Mouse (Mus musculus) MEL (cell line): ENCODE measurements at regions not wholly inside any gene's neighbourhood (a gene's known extent, or its start where the extent isn't known, plus 50 kb on each side); places are given as distances from the start of the nearest gene placed in this dataset.

Source experiments
- DNase-seq: peaks from one replicate; pipeline ENCODE4 v3.0.0; 2011; ENCODE audit warnings: low read depth, low spot score
- H3K27ac ChIP-seq: 2 replicates; pipeline ENCODE4 v1.5.1; 2012; ENCODE audit warnings: low read depth, mild to moderate bottlenecking, control low read depth, low read length, moderate library complexity; ENCODE audit not compliant: control insufficient read depth
- H3K27me3 ChIP-seq, 2 experiments: fragments of 150-350 bp in 1 of 2; sonication (generic) in 1 of 2; 2 replicates each; pipeline ENCODE4 v1.6.1; 2012; ENCODE audit warnings: low read length in 2 of 2, mild to moderate bottlenecking in 2 of 2, improper control_type of control experiment in 1 of 2, moderate library complexity in 1 of 2; ENCODE audit not compliant: insufficient read depth in 2 of 2, control insufficient read depth in 1 of 2
- H3K36me3 ChIP-seq, 2 experiments: 2 replicates each; pipeline ENCODE4 v1.6.1; 2012 to 2014; ENCODE audit warnings: low read length in 2 of 2, improper control_type of control experiment in 1 of 2, inconsistent platforms in 1 of 2, mild to moderate bottlenecking in 1 of 2; ENCODE audit not compliant: insufficient read depth in 2 of 2, control insufficient read depth in 1 of 2
- H3K4me1 ChIP-seq, 2 experiments: fragments of 150-350 bp in 1 of 2; sonication (generic) in 1 of 2; 2 replicates each; pipeline ENCODE4 v1.6.1; 2012; ENCODE audit warnings: low read length in 2 of 2, improper control_type of control experiment in 1 of 2, mild to moderate bottlenecking in 1 of 2; ENCODE audit not compliant: insufficient read depth in 2 of 2, control insufficient read depth in 1 of 2
- H3K4me3 ChIP-seq, 2 experiments: fragments of 150-350 bp in 1 of 2; sonication (generic) in 1 of 2; 2 replicates each; pipeline ENCODE4 v1.5.1; 2012; ENCODE audit warnings: low read depth in 2 of 2, low read length in 2 of 2, mild to moderate bottlenecking in 2 of 2, moderate library complexity in 2 of 2, control low read depth in 1 of 2, improper control_type of control experiment in 1 of 2; ENCODE audit not compliant: control insufficient read depth in 1 of 2, insufficient read depth in 1 of 2
- H3K79me2 ChIP-seq: 2 replicates; pipeline ENCODE4 v1.6.1; 2012; ENCODE audit warnings: mild to moderate bottlenecking, low read length, moderate library complexity; ENCODE audit not compliant: control insufficient read depth, poor library complexity, insufficient read depth
- H3K9ac ChIP-seq: 2 replicates; pipeline ENCODE4 v1.6.1; 2012; ENCODE audit warnings: low read depth, mild to moderate bottlenecking, control low read depth, low read length, moderate library complexity; ENCODE audit not compliant: control insufficient read depth, poor library complexity, severe bottlenecking
- H3K9me3 ChIP-seq: fragments of 150-350 bp; sonication (generic); replicated peaks from 2 replicates; pipeline ENCODE4 v1.6.1; 2012; ENCODE audit warnings: mild to moderate bottlenecking, low read length, improper control_type of control experiment, moderate library complexity; ENCODE audit not compliant: insufficient read depth
- CHD1 ChIP-seq: IDR thresholded peaks from 2 replicates; pipeline ENCODE4 v1.6.1; 2012; ENCODE audit warnings: low read depth, mild to moderate bottlenecking, inconsistent platforms, low read length, improper control_type of control experiment
- CHD2 ChIP-seq: IDR thresholded peaks from 2 replicates; pipeline ENCODE4 v1.6.1; 2011; ENCODE audit warnings: low read length, improper control_type of control experiment
- CTCF ChIP-seq, 3 experiments: IDR thresholded peaks in 2 of 3; conservative IDR thresholded peaks in 1 of 3; 2 replicates each; pipeline ENCODE4 v1.5.1; 2011 to 2012; ENCODE audit warnings: low read length in 3 of 3, low read depth in 2 of 3, mild to moderate bottlenecking in 2 of 3, improper control_type of control experiment in 1 of 3, inconsistent platforms in 1 of 3, mixed read lengths in 1 of 3, moderate library complexity in 1 of 3; ENCODE audit not compliant: control insufficient read depth in 1 of 3, insufficient read depth in 1 of 3, poor library complexity in 1 of 3, severe bottlenecking in 1 of 3
- E2F4 ChIP-seq: IDR thresholded peaks from 2 replicates; pipeline ENCODE4 v1.6.1; 2011; ENCODE audit warnings: low read depth, low read length, improper control_type of control experiment, borderline replicate concordance
- GABPA ChIP-seq: IDR thresholded peaks from 2 replicates; pipeline ENCODE4 v1.6.1; 2012; ENCODE audit warnings: low read depth, mild to moderate bottlenecking, inconsistent platforms, low read length, improper control_type of control experiment, moderate library complexity
- GATA1 ChIP-seq: IDR thresholded peaks from 2 replicates; pipeline ENCODE4 v1.6.1; 2011; ENCODE audit warnings: low read depth, low read length, improper control_type of control experiment
- HCFC1 ChIP-seq: IDR thresholded peaks from 2 replicates; pipeline ENCODE4 v1.6.1; 2012; ENCODE audit warnings: low read depth, mild to moderate bottlenecking, inconsistent platforms, low read length, improper control_type of control experiment, moderate library complexity
- JUND ChIP-seq: IDR thresholded peaks from 2 replicates; pipeline ENCODE4 v1.6.1; 2011; ENCODE audit warnings: low read depth, mild to moderate bottlenecking, improper control_type of control experiment, low read length
- MAZ ChIP-seq: IDR thresholded peaks from 2 replicates; pipeline ENCODE4 v1.6.1; 2012; ENCODE audit warnings: low read depth, mild to moderate bottlenecking, inconsistent platforms, low read length, improper control_type of control experiment
- MYB ChIP-seq: IDR thresholded peaks from 2 replicates; pipeline ENCODE4 v1.6.1; 2011; ENCODE audit warnings: mild to moderate bottlenecking, low read depth, low read length, improper control_type of control experiment
- MYC ChIP-seq: IDR thresholded peaks from 2 replicates; pipeline ENCODE4 v1.6.1; 2011; ENCODE audit warnings: low read depth, mild to moderate bottlenecking, low read length, improper control_type of control experiment, moderate library complexity
- NRF1 ChIP-seq: IDR thresholded peaks from 2 replicates; pipeline ENCODE4 v1.6.1; 2014; ENCODE audit warnings: low read depth, mild to moderate bottlenecking, inconsistent platforms, low read length, improper control_type of control experiment, moderate library complexity; ENCODE audit not compliant: poor library complexity, insufficient read depth, severe bottlenecking
- POLR2A ChIP-seq, 2 experiments: IDR thresholded peaks; 2 replicates each; pipeline ENCODE4 v1.6.1; 2011 to 2012; ENCODE audit warnings: low read length in 2 of 2, mild to moderate bottlenecking in 2 of 2, control low read depth in 1 of 2, improper control_type of control experiment in 1 of 2, low read depth in 1 of 2, moderate library complexity in 1 of 2; ENCODE audit not compliant: control insufficient read depth in 1 of 2, insufficient read depth in 1 of 2, poor library complexity in 1 of 2
- POLR2AphosphoS2 ChIP-seq: IDR thresholded peaks from 2 replicates; pipeline ENCODE4 v1.6.1; 2011; ENCODE audit warnings: low read length, improper control_type of control experiment
- SIN3A ChIP-seq: IDR thresholded peaks from 2 replicates; pipeline ENCODE4 v1.6.1; 2012; ENCODE audit warnings: low read length, improper control_type of control experiment, inconsistent platforms
- TAL1 ChIP-seq: IDR thresholded peaks from 2 replicates; pipeline ENCODE4 v1.6.1; 2012; ENCODE audit warnings: mild to moderate bottlenecking, inconsistent platforms, low read length, moderate library complexity, mixed read lengths
- TBP ChIP-seq: IDR thresholded peaks from 2 replicates; pipeline ENCODE4 v1.8.0; 2011; ENCODE audit warnings: low read depth, low read length, improper control_type of control experiment
- TCF12 ChIP-seq: IDR thresholded peaks from 2 replicates; pipeline ENCODE4 v1.6.1; 2014; ENCODE audit warnings: low read depth, mild to moderate bottlenecking, inconsistent platforms, low read length, improper control_type of control experiment, moderate library complexity
- UBTF ChIP-seq: IDR thresholded peaks from 2 replicates; pipeline ENCODE4 v1.6.1; 2012; ENCODE audit warnings: low read depth, mild to moderate bottlenecking, inconsistent platforms, low read length, improper control_type of control experiment, moderate library complexity, borderline replicate concordance; ENCODE audit not compliant: insufficient read depth
- USF1 ChIP-seq: IDR thresholded peaks from 2 replicates; pipeline ENCODE4 v1.6.1; 2014; ENCODE audit warnings: low read depth, mild to moderate bottlenecking, inconsistent platforms, low read length, improper control_type of control experiment, moderate library complexity
- USF2 ChIP-seq, 2 experiments: IDR thresholded peaks; 2 replicates each; pipeline ENCODE4 v1.6.1; 2011 to 2012; ENCODE audit warnings: improper control_type of control experiment in 2 of 2, low read length in 2 of 2, borderline replicate concordance in 1 of 2, inconsistent platforms in 1 of 2, low read depth in 1 of 2, mild to moderate bottlenecking in 1 of 2; ENCODE audit not compliant: insufficient read depth in 1 of 2
- ZMIZ1 ChIP-seq: IDR thresholded peaks from 2 replicates; pipeline ENCODE4 v1.6.1; 2012; ENCODE audit warnings: low read depth, mild to moderate bottlenecking, inconsistent platforms, low read length, improper control_type of control experiment, moderate library complexity

DNA sequence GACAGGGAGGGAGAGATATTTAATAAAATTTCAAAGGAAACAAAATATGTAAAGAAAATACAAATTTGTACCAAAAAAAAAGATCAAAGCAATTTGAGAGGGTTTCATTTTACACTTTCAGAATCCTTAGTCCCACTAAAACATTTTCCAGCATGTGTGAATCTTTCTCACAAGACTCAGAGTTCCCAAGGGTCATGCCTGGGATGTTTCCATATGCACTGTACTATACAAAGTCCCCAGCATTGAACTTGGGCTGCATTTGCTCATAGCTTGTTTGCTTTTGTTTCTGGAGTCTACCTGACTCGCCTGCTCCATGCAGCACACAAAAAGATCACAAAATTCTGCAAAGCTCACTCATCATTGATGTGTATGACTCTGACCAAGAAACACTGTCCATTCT is 122.7 kb downstream of the Atp6ap1l start:
- H3K9ac ChIP-seq: no peak overlapping the region
- no peaks in the 10 kb centered on the region for H3K27me3 ChIP-seq
- DNase-seq: no peak
- no peaks in the 10 kb centered on the region for H3K4me1 ChIP-seq
- TF ChIP-seq SIN3A (no peak), GATA1 (no peak), NRF1 (no peak), MAZ (no peak), MYC (no peak)
- TF ChIP-seq, all 39 proteins: peak for 0
- no peaks in the 10 kb centered on the region for H3K9me3 ChIP-seq
- H3K27ac ChIP-seq: no peak overlapping the region
- no peak overlapping the region for H3K4me3 ChIP-seq
- no peaks in the 10 kb centered on the region for H3K36me3 ChIP-seq
- H3K79me2 ChIP-seq: no peaks in the 10 kb centered on the region

GRCm38 (mm10) chr13:90781974-90782373 is 123.2 kb downstream of the Atp6ap1l start:
- DNase-seq: no peak
- H3K9me3 ChIP-seq: no peaks in the 10 kb centered on the region
- TF ChIP-seq TCF12 (no peak), USF2 (IDR thresholded peaks at IDR 0.05; ENCODE audit: borderline replicate concordance in 1 of 2, insufficient read depth in 1 of 2, low read depth in 1 of 2, low read length in 2 of 2) (no peak), MYC (no peak), POLR2AphosphoS2 (no peak), MYB (no peak), CHD1 (no peak), MAZ (no peak), TAL1 (no peak), SIN3A (no peak), JUND (no peak), ZMIZ1 (no peak), GABPA (no peak), HCFC1 (no peak), CTCF (IDR thresholded peaks at IDR 0.05 in 2 of 3, conservative IDR thresholded peaks at IDR 0.05 in 1 of 3; ENCODE audit: control insufficient read depth in 1 of 3, insufficient read depth in 1 of 3, low read depth in 2 of 3, low read length in 3 of 3, poor library complexity in 1 of 3, severe bottlenecking in 1 of 3) (no peak), UBTF (no peak), USF1 (no peak), TBP (no peak), CHD2 (no peak), POLR2A (IDR thresholded peaks at IDR 0.05; ENCODE audit: control insufficient read depth in 1 of 2, insufficient read depth in 1 of 2, low read depth in 1 of 2, low read length in 2 of 2, poor library complexity in 1 of 2) (no peak), E2F4 (no peak)
- H3K4me1 ChIP-seq: no peaks in the 10 kb centered on the region
- no peak overlapping the region for H3K27ac ChIP-seq
- H3K79me2 ChIP-seq: no peaks in the 10 kb centered on the region
- H3K27me3 ChIP-seq: no peaks in the 10 kb centered on the region
- no peak overlapping the region for H3K9ac ChIP-seq
- no peak overlapping the region for H3K4me3 ChIP-seq
- H3K36me3 ChIP-seq: no peaks in the 10 kb centered on the region
